Mouse (Mus musculus): ENCODE measurements around the gene Rpl10l.

Gene Rpl10l

DNA sequence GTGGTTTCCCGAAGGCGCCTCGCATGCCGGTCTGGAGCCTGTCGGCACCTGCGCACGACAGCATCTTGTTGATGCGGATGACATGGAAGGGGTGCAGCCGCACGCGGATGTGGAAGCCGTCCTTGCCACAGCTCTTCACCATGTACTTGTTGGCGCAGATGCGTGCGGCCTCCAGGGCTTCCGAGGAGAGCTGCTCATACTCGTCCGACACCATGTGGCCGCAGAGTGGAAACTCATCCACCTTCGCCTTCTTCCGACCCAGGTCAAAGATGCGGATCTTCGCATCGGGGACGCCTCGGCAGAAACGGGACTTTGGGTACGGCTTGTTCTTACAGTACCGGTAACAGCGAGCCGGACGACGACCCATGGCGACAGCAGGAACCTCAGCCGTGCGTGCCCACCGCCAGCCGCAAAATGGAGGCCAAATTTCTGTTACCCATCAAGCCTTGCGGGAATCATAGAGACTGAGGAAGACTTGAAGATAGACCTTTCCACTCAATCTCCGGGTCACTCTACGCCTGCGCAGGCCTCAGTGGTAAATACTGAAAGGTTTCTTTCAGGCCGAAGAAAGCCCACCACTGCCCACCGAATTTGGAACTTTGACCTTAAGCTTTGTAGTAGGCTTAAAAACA lies at the start of gene Rpl10l:
Rpl10l (minus strand) TSS at position 411 of the 632 bp plus-strand sequence.
- DNase-seq (ENCODE audit: low spot score in 2 of 2): no peak

DNA sequence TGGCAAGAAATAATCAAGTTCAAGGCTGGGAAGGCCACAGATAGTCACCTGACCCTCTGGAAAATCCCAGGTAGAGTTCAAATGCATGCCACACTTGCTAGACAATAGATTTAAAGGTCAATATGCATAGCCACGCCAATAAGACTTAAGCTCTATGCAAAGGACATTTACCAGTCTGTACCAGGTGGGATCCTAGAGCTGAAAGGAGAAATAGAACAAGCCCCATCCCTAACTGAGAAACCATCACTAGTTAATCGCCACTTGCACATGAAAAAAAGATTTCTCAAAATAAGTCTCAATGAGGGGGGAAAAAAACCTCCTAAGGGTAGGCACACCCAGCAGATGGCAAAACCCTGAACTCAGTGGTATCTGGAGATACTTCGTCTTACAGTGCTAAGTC lies 8.3 kb downstream of the Rpl10l start:
- DNase-seq (ENCODE audit: low spot score in 2 of 2): no peak

DNA sequence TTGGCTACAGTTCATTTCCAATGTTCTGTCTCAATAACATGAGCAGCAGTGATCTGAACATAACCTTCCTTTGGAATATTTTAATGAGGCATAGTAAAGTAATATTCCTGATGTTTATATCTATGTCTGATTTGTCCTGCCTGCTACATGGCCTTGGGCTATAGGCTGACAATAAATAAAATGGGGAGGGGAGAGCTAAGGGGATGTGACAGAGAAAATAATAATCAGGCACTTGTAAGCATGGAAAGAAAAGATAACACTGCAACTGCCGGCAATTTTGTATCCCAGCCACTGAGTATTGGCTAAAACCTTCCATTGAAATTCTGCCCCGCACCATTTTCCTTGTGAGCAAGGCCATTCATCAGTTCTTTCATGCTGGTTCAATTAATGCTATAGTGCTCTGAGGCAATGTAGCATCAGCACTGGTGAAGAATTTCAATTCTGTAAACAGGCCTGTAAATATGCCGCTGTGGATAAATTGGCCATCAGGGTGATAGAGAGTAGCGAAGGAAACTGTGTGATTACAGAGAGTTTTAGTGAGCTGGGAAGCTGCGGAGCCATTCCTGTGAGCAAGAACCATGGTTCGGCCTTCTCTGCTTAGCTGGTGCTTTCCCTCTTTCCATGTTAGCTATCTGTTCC lies 38.6 kb downstream of the Rpl10l start:
- no peak for DNase-seq (ENCODE audit: low spot score in 2 of 2)

DNA sequence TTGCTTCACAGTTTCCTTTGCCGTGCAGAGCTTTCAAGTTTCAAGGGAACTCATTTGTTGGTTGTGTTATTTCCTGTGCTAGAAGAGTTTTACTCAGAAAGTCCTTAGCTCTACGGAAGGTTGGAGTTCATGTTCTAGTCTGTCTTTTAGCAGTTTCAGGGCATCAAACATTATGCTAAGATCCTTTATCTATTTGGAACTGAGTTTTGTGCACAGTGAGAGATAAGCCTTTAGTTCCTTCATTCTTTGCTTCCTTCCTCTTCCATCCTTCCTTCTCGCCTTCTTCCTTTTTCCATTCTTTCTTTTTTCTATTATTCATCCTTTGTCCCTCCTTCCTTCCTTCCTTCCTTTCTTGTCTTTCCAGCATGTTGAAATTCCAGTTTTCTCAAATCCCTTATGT lies 50.0 kb downstream of the Rpl10l start:
- no peak for DNase-seq (ENCODE audit: low spot score in 2 of 2)

Measured in urinary bladder, adult 18-20 months (tissue).